Mouse (Mus musculus): Measurements from ENCODE around the gene Mark1. TPM values are rescaled to one million over a fixed set of nuclear protein-coding genes. Genes with fewer than 3 reads are reported as not detected.

Mark1 gene
- polyA plus RNA-seq, 1 experiment from 2014 or later = 1.6 TPM

DNA sequence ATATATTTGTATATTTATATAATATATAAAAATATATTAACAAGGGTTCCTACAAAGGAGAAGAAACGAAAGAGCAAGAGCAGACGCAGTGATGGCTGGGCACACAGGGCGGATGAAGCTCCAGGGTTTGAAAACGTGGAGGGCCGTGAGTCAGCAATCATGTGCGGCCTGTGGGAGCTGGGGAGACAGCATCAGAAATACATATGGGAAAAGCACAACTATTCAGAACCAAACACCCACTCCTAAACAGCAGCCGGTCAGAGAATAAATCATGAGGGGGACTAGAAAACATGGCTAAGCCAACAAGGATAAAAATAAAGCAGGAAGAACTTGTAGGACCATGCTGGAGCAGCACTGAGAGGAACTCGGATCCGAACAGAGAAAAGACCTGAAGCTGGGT is 142.2 kb downstream of the Mark1 start:
- 80% methylated on average over 9 of the region's 9 CpGs for whole genome bisulfite sequencing
- no peaks in the 10 kb centered on the region for H3K36me3 ChIP-seq (ENCODE audit: control insufficient read depth, insufficient read depth, low read length)
- H3K4me3 ChIP-seq (ENCODE audit: low read length) = no peak overlapping the region
- no peak for ATAC-seq (ENCODE audit: low read depth)
- no peaks in the 10 kb centered on the region for H3K27me3 ChIP-seq (ENCODE audit: control insufficient read depth, insufficient read depth, low read depth, low read length)
- no peak overlapping the region for H3K27ac ChIP-seq (ENCODE audit: low read length)
- no peak overlapping the region for H3K9ac ChIP-seq (ENCODE audit: low read length)
- peaks cover 5% of the 10 kb centered on the region; the same call in 1 of the 2 replicates for H3K4me1 ChIP-seq (replicated peaks; ENCODE audit: control insufficient read depth, insufficient read depth, low read length)
- H3K4me2 ChIP-seq (ENCODE audit: low read depth, low read length) = no peak overlapping the region
- no peaks in the 10 kb centered on the region for H3K9me3 ChIP-seq (ENCODE audit: control insufficient read depth, low read length)

DNA sequence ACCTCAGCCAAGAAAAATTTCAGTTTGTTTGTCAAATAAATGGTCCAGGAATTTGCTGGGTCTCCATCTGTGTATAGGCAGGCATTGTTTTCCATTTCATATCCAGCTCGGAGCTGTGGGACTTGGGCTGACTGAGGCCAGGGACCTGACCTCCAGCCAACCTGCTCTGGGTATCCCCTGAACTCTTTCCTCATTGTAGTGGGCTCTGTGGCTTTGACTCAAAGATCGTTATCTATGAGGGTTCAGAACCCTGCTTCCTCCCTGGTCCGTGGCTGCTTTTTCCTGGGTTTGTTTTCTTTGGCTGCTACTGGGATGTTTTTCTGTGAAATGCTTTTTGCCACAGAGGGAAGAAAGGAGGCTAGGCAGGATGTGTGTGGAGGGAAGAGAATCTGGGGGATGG is 145.4 kb downstream of the Mark1 start:
- Histone ChIP-seq H3K4me2 (ENCODE audit: low read depth, low read length) (peak overlapping the region; percentile 38; the same call in 1 of the 2 replicates), H3K9me3 (ENCODE audit: control insufficient read depth, low read length) (no peaks in the 10 kb centered on the region)
- ATAC-seq (ENCODE audit: low read depth) = peak; percentile 32; the same call in 1 of the 2 replicates

DNA sequence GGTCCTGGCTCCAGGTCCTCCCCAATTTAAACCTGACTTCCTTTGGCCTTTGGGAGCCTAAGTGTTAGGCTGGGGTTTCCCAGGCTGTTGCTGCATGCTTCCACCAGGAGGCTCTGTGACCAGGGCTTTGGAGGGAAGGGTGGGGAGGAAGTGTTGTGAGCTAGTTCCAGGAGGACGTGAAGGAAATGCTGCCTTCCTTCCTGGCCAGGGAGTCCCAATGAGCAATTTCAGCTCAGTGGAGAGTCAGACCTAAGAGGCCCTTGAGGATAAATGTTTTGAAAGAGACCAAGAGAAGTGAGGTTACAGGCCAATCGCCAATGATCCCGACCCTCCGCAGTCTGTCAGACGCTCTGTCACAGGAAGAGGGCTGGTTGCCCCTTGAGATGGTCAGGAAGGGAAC is 146.0 kb downstream of the Mark1 start:
- no peak overlapping the region for H3K9ac ChIP-seq (ENCODE audit: low read length)

More for the DNA sequence above, 145.4 kb downstream of the Mark1 start:
- H3K27me3 ChIP-seq (ENCODE audit: control insufficient read depth, insufficient read depth, low read depth, low read length) = peaks cover 4% of the 10 kb centered on the region; the same call in 1 of the 2 replicates
- H3K36me3 ChIP-seq (ENCODE audit: control insufficient read depth, insufficient read depth, low read length) = no peaks in the 10 kb centered on the region
- peaks cover 5% of the 10 kb centered on the region; the same call in 1 of the 2 replicates for H3K4me1 ChIP-seq (replicated peaks; ENCODE audit: control insufficient read depth, insufficient read depth, low read length)
- H3K27ac ChIP-seq (ENCODE audit: low read length) = peak overlapping the region; percentile 31
- no peak overlapping the region for H3K9ac ChIP-seq (ENCODE audit: low read length)
- 27% methylated on average over 3 of the region's 3 CpGs for WGBS
- no peak overlapping the region for H3K4me3 ChIP-seq (ENCODE audit: low read length)

DNA sequence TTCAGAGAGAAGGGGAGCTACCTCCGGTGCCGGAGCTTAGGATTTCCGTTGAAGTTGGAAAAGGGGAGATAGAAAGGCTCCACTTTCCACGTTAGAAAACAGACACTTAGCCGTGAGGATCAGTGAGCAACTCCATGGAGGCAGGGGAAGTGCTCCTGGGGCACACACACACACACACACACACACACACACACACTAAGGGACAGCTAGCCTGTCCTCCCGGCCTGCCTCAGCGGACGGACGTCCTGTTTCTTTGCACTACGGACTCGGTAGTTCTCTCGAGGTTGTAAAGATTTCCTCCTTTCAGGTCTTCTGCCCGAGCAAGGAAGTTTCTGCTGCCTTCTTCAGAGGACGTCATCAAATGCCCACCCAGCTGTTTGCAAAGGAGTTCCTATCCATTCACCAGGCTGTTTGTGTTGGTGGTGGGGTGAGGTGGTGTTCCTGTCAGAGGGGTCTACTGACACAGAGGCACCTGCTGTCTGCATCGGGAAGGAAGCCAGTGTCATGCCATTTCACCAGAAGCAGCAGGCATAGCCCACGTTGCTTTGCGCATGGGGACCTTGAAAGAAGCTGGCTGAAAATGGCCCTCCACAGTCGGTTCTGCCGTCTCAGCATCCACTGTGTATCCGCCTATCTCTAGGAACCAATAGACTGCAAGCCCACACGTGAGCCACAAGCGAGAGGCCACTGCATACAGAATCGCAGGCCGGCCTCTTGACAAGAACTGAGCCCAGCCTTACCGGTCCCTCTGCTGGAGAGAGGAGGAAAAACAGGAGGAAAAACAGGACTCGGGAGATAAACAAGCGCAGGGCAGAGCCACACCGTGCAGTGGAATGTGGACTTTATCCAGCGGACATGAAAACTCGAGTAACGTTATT is 147.4 kb downstream of the Mark1 start:
- WGBS = 8% methylated on average over 31 of the region's 31 CpGs
- H3K4me3 ChIP-seq (ENCODE audit: low read length) = peak overlapping the region; percentile 16; the same call in 1 of the 2 replicates

More for the DNA sequence above, 146.0 kb downstream of the Mark1 start:
- Histone ChIP-seq H3K4me1 (replicated peaks; ENCODE audit: control insufficient read depth, insufficient read depth, low read length) (peaks cover 5% of the 10 kb centered on the region; the same call in 1 of the 2 replicates), H3K9me3 (ENCODE audit: control insufficient read depth, low read length) (no peaks in the 10 kb centered on the region), H3K27me3 (ENCODE audit: control insufficient read depth, insufficient read depth, low read depth, low read length) (peaks cover 4% of the 10 kb centered on the region; the same call in 1 of the 2 replicates), H3K4me3 (ENCODE audit: low read length) (no peak overlapping the region), H3K4me2 (ENCODE audit: low read depth, low read length) (peak overlapping the region; percentile 38), H3K27ac (ENCODE audit: low read length) (peak overlapping the region; percentile 60), H3K36me3 (ENCODE audit: control insufficient read depth, insufficient read depth, low read length) (no peaks in the 10 kb centered on the region)
- 5% methylated on average over 5 of the region's 5 CpGs for WGBS
- peak; percentile 75 for ATAC-seq (ENCODE audit: low read depth)

DNA sequence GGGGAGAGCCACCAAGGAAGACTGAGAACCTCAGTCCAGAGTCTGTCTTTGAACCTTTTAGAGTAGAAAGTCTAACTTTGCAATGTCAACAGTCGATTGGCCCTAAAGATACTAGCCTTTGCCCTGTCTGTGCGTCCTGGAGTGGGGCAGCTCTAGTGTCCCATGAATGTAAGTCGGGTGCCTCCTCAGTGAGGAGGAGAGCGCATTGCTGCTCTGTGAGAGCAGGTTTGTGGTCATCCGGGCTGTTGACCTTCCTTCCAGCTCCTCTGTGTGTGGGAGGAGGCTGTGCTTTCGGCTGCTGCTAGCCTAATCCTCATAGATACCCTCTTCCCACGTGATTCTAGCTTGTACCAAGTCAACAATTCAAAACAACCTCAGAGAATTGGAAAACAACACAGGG is 148.2 kb downstream of the Mark1 start:
- no peaks in the 10 kb centered on the region for H3K36me3 ChIP-seq (ENCODE audit: control insufficient read depth, insufficient read depth, low read length)
- H3K4me1 ChIP-seq (replicated peaks; ENCODE audit: control insufficient read depth, insufficient read depth, low read length) = peaks cover 8% of the 10 kb centered on the region; the same call in 1 of the 2 replicates
- peaks cover 4% of the 10 kb centered on the region; the same call in 1 of the 2 replicates for H3K27me3 ChIP-seq (ENCODE audit: control insufficient read depth, insufficient read depth, low read depth, low read length)
- no peaks in the 10 kb centered on the region for H3K9me3 ChIP-seq (ENCODE audit: control insufficient read depth, low read length)
- H3K4me3 ChIP-seq (ENCODE audit: low read length) = no peak overlapping the region
- peak overlapping the region; percentile 31; the same call in 1 of the 2 replicates for H3K9ac ChIP-seq (ENCODE audit: low read length)
- 31% methylated on average over 7 of the region's 7 CpGs for WGBS
- H3K4me2 ChIP-seq (ENCODE audit: low read depth, low read length) = no peak overlapping the region
- H3K27ac ChIP-seq (ENCODE audit: low read length) = peak overlapping the region; percentile 60
- no peak for ATAC-seq (ENCODE audit: low read depth)

More for the DNA sequence above, 147.4 kb downstream of the Mark1 start:
- Histone ChIP-seq H3K9ac (ENCODE audit: low read length) (0 out of 2 replicates have a peak overlapping the region, but pooled peaks have one; percentile 29), H3K9me3 (ENCODE audit: control insufficient read depth, low read length) (no peaks in the 10 kb centered on the region), H3K4me1 (replicated peaks; ENCODE audit: control insufficient read depth, insufficient read depth, low read length) (peaks cover 5% of the 10 kb centered on the region; the same call in 1 of the 2 replicates), H3K36me3 (ENCODE audit: control insufficient read depth, insufficient read depth, low read length) (no peaks in the 10 kb centered on the region), H3K4me2 (ENCODE audit: low read depth, low read length) (peak overlapping the region; percentile 48), H3K27me3 (ENCODE audit: control insufficient read depth, insufficient read depth, low read depth, low read length) (peaks cover 4% of the 10 kb centered on the region; the same call in 1 of the 2 replicates), H3K27ac (ENCODE audit: low read length) (peak overlapping the region; percentile 60)
- peak; percentile 85 for ATAC-seq (ENCODE audit: low read depth)

DNA sequence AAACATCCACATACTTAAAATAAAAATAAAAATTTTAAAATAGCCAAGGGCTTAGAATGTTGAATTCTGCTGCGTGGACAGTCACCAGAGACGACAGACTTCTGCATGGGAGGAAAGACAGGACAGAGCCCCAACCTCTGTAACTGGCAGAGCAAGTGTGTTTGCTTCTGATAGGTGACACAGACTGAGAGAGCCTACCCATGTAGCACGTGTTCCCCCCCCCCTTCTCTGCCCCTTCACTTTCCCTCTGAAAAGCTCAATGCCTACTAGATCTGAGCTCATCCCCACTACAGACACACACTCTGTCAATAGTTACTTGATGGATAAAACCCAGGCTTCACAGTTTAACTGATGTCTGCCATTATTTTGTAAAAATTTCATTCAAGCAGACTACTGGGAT is 152.4 kb downstream of the Mark1 start:
- H3K36me3 ChIP-seq (ENCODE audit: control insufficient read depth, insufficient read depth, low read length) = no peaks in the 10 kb centered on the region
- ATAC-seq (ENCODE audit: low read depth) = no peak
- H3K9ac ChIP-seq (ENCODE audit: low read length) = no peak overlapping the region
- no peak overlapping the region for H3K4me3 ChIP-seq (ENCODE audit: low read length)
- no peaks in the 10 kb centered on the region for H3K9me3 ChIP-seq (ENCODE audit: control insufficient read depth, low read length)
- H3K4me2 ChIP-seq (ENCODE audit: low read depth, low read length) = peak overlapping the region; percentile 67; the same call in 1 of the 2 replicates
- peaks cover 16% of the 10 kb centered on the region for H3K4me1 ChIP-seq (replicated peaks; ENCODE audit: control insufficient read depth, insufficient read depth, low read length)
- no peak overlapping the region for H3K27ac ChIP-seq (ENCODE audit: low read length)
- WGBS = 32% methylated on average over 3 of the region's 3 CpGs
- peaks cover 4% of the 10 kb centered on the region; the same call in 1 of the 2 replicates for H3K27me3 ChIP-seq (ENCODE audit: control insufficient read depth, insufficient read depth, low read depth, low read length)

Other genes with a start within 250 kb of the Mark1 start
- 0.15 and 0.79 TPM in 2 replicates for gene Marc1, start 188.3 kb downstream of the Mark1 start, polyA plus RNA-seq (2015; fragmentation: Nextera tagmentation; extraction: Ambion mirVana)
- gene Marc2, start 153.1 kb downstream of the Mark1 start, polyA plus RNA-seq (2015; fragmentation: Nextera tagmentation; extraction: Ambion mirVana) = 154 and 166 TPM in 2 replicates
- 2.6 and 3.0 TPM in 2 replicates for gene C130074G19Rik, start 116.4 kb downstream of the Mark1 start, polyA plus RNA-seq (2015; fragmentation: Nextera tagmentation; extraction: Ambion mirVana)
- gene Rab3gap2, start 204.5 kb upstream of the Mark1 start, polyA plus RNA-seq (2015; fragmentation: Nextera tagmentation; extraction: Ambion mirVana) = 20.1 and 20.4 TPM in 2 replicates

All from lung, embryonic 16.5 days (tissue).